Mouse (Mus musculus) neural tube, embryonic 11.5 days (tissue): Measurements from ENCODE around the gene Robo3. TPM values are rescaled to one million over a fixed set of nuclear protein-coding genes. Genes with fewer than 3 reads are reported as not detected.

Source experiments
- ATAC-seq: fragments of 200-750 bp; cut with Nextera tagmentation; 2 replicates; pipeline ENCODE4 v1.8.0; 2017; ENCODE audit warnings: moderate number of reproducible peaks, mild to moderate bottlenecking, moderate TSS enrichment, moderate library complexity; ENCODE audit not compliant: insufficient read depth, low FRiP score, low TSS enrichment
- DNase-seq: peaks from one replicate; pipeline ENCODE4 v3.0.0-alpha.2; 2015; ENCODE audit warnings: low spot score
- H3K27ac ChIP-seq: fragments of 300-500 bp; sonication (generic); 2 replicates; pipeline ENCODE4 v1.5.1; 2014; ENCODE audit warnings: low read depth, mild to moderate bottlenecking, low read length
- H3K27me3 ChIP-seq: fragments of 300-500 bp; sonication (generic); 2 replicates; pipeline ENCODE4 v1.6.1; 2014; ENCODE audit warnings: mild to moderate bottlenecking, low read length, mixed read lengths; ENCODE audit not compliant: control insufficient read depth, insufficient read depth
- H3K36me3 ChIP-seq: fragments of 300-500 bp; sonication (generic); 2 replicates; pipeline ENCODE4 v1.6.1; 2014; ENCODE audit warnings: mild to moderate bottlenecking, low read length, moderate library complexity, mixed read lengths; ENCODE audit not compliant: control insufficient read depth, insufficient read depth
- H3K4me1 ChIP-seq: fragments of 300-500 bp; sonication (generic); 2 replicates; pipeline ENCODE4 v1.6.1; 2014; ENCODE audit warnings: low read length, mixed read lengths; ENCODE audit not compliant: control insufficient read depth, insufficient read depth
- H3K4me2 ChIP-seq: fragments of 300-500 bp; sonication (generic); 2 replicates; pipeline ENCODE4 v1.6.1; 2014; ENCODE audit warnings: low read depth, mild to moderate bottlenecking, moderate library complexity
- H3K4me3 ChIP-seq: fragments of 300-500 bp; sonication (generic); 2 replicates; pipeline ENCODE4 v1.5.1; 2014; ENCODE audit warnings: low read depth, low read length
- H3K9ac ChIP-seq: fragments of 300-500 bp; sonication (generic); 2 replicates; pipeline ENCODE4 v1.6.1; 2014; ENCODE audit warnings: mild to moderate bottlenecking, low read length
- H3K9me3 ChIP-seq: fragments of 300-500 bp; sonication (generic); 2 replicates; pipeline ENCODE4 v1.6.1; 2016; ENCODE audit warnings: low read length; ENCODE audit not compliant: control insufficient read depth
- WGBS: fragments of 180-500 bp; shearing (Covaris S2); extraction: QIAGEN DNeasy Blood & Tissue Kit; methylation state at CpG from one replicate; pipeline ENCODE4 v1.1.7; 2014; 5-methylcytosine and 5-hydroxymethylcytosine counted together
- polyA plus RNA-seq: library from polyadenylated mRNA; unstranded; fragments of >200 nt; fragmentation: Nextera tagmentation; extraction: Ambion mirVana; gene quantifications from 2 replicates; pipeline ENCODE4 v1.2.1, GENCODE M21; 2014

Robo3 gene
- polyA plus RNA-seq, result 85.4 and 89.9 TPM in 2 replicates

DNA sequence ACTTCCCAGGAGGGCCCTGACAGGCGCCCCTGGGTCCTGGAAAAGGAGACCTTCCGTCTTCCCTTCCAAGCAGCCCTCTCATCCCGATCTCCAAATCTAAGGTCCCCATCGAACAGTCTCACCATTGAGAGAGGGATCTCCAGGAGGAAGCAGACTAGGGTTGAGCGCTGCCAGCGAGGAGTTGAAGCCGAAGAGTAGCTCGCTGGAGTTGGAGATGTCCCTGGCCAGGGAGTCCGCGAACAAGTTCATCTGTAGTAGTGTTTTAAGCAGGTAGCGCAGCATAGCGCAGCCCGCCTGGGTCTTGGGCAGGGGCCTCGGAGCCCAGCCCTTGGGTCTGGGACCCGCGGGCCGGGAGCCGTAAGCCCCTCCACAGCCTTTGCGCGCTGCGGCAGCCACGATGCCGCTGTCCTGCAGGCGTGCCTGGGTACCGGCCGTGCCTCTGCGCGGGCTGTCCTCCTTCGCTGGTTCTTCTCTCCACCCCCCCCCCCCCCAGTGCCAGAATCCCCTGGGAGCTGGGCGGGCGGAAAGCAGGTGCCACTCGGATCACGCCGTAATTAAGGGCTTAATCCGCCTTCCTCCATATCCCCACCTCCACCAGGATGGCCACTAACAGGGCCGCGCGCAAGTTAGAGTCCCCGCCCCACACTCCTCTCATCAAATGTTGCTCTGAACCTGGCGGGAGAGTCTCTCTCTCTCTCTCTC is at the start of gene Robo3:
Gene Robo3 (minus strand): TSS at position 527 of the 702 bp plus-strand sequence.
- H3K27ac ChIP-seq, result 0 out of 2 replicates have a peak within 1 kb of the TSS, but pooled peaks have one; percentile 21
- peak within 1 kb of the TSS; percentile 43 for H3K9ac ChIP-seq
- H3K4me1 ChIP-seq, result no peaks in the 10 kb centered on the region
- H3K27me3 ChIP-seq, result peaks cover 76% of the 10 kb centered on the region
- peak within 1 kb of the TSS; percentile 34 for H3K4me2 ChIP-seq
- under 1% methylated on average over 38 of the region's 40 CpGs for WGBS
- ATAC-seq (peak; percentile 18; the same call in 1 of the 2 replicates), DNase-seq (peak; percentile 49)
- H3K4me3 ChIP-seq, result peak within 1 kb of the TSS; percentile 34
- H3K9me3 ChIP-seq, result no peaks in the 10 kb centered on the region
- no peaks in the 10 kb centered on the region for H3K36me3 ChIP-seq

DNA sequence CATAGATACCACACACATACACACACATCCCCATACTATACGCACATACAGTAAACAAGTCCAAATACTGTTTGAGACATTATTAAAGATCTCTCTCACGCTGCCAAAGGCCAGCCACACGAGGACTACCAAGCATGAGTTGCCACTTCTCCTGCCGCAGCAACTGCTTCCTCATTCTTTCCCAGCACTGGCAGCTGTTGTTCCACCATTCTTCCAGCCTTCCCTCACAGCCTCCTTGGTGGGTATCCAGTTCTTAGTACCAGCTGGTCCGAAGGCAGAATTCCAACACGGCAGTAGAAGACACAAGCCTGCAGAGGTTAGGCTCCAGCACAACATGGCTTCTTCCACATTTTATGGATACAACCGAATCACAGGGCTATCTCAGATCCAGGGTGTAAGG is 41.9 kb upstream of the Robo3 start:
- Histone ChIP-seq H3K36me3 (no peaks in the 10 kb centered on the region), H3K4me3 (no peak overlapping the region), H3K27ac (no peak overlapping the region), H3K4me1 (no peaks in the 10 kb centered on the region), H3K9ac (no peak overlapping the region), H3K27me3 (no peaks in the 10 kb centered on the region), H3K4me2 (no peak overlapping the region), H3K9me3 (no peaks in the 10 kb centered on the region)
- WGBS, result 87% methylated on average over 7 of the region's 7 CpGs
- ATAC-seq, result no peak
- no peak for DNase-seq

- WGBS, result 78% methylated on average over 3 of the region's 3 CpGs
- Histone ChIP-seq H3K27ac (no peak overlapping the region), H3K4me1 (no peaks in the 10 kb centered on the region), H3K27me3 (no peaks in the 10 kb centered on the region), H3K4me2 (no peak overlapping the region), H3K9me3 (no peaks in the 10 kb centered on the region), H3K36me3 (no peaks in the 10 kb centered on the region), H3K4me3 (no peak overlapping the region), H3K9ac (no peak overlapping the region)
- no peak for DNase-seq
- ATAC-seq, result no peak
Measured at GRCm38 (mm10) chr9:37473611-37474125, 40.6 kb upstream of the Robo3 start.

DNA sequence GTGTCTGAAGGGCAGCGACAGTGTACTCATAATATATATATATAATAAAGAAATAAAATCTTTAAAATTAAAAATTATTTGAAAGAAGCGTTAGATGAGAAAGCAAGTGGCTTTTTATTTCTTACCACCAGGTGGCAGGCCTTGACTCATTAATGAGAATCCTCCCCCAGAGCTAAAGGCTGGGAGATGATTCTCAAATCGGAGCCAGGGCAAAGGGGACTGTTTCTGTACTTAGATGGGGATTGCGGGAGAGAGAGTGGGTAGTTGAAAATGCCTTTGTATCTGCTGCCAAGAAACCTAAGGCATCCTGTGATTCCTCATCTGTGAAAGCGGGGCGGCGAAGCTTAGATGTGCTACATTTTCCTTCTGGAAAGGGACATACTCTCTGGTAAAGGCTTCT is 29.7 kb upstream of the Robo3 start:
- Histone ChIP-seq H3K27ac (no peak overlapping the region), H3K9me3 (no peaks in the 10 kb centered on the region), H3K27me3 (peaks cover 49% of the 10 kb centered on the region), H3K4me2 (no peak overlapping the region), H3K9ac (no peak overlapping the region), H3K4me3 (no peak overlapping the region), H3K36me3 (no peaks in the 10 kb centered on the region), H3K4me1 (no peaks in the 10 kb centered on the region; the same call in 1 of the 2 replicates)
- WGBS, result 14% methylated on average over 7 of the region's 7 CpGs
- DNase-seq (peak; percentile 55), ATAC-seq (no peak)

DNA sequence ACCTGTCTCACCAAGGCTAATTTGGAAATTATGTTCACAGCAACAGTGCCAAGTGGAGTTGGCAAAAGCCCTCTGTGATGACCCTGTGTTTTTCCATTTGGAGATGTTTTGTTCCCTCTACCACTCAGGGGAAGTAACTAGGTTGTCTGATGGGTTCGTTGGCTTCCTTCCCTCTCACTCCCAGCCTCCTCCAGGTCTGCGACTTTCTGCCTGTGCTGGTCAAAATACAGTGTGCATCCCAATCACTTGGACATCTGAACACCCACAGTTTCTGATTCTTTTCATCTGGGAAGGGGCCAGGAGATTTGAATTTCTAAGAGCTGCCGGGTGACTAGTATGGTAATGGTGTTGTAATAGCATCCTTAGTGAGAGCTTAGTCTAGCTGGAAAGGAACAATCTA is 28.5 kb upstream of the Robo3 start:
- Histone ChIP-seq H3K4me1 (peaks cover 1% of the 10 kb centered on the region), H3K36me3 (no peaks in the 10 kb centered on the region), H3K9ac (no peak overlapping the region), H3K27ac (no peak overlapping the region), H3K27me3 (peaks cover 59% of the 10 kb centered on the region), H3K9me3 (no peaks in the 10 kb centered on the region), H3K4me3 (no peak overlapping the region), H3K4me2 (no peak overlapping the region)
- WGBS, result 9% methylated on average over 3 of the region's 3 CpGs
- no peak for DNase-seq
- ATAC-seq, result no peak

GRCm38 (mm10) chr9:37460961-37461340 is 27.9 kb upstream of the Robo3 start:
- 9% methylated on average over 5 of the region's 5 CpGs for WGBS
- H3K4me2 ChIP-seq, result peak overlapping the region; percentile 60
- no peak overlapping the region for H3K9ac ChIP-seq
- DNase-seq (no peak), ATAC-seq (no peak)
- peaks cover 65% of the 10 kb centered on the region for H3K27me3 ChIP-seq
- peaks cover 7% of the 10 kb centered on the region for H3K4me1 ChIP-seq
- H3K4me3 ChIP-seq, result peak overlapping the region; percentile 47
- no peaks in the 10 kb centered on the region for H3K9me3 ChIP-seq
- H3K36me3 ChIP-seq, result no peaks in the 10 kb centered on the region
- no peak overlapping the region for H3K27ac ChIP-seq

DNA sequence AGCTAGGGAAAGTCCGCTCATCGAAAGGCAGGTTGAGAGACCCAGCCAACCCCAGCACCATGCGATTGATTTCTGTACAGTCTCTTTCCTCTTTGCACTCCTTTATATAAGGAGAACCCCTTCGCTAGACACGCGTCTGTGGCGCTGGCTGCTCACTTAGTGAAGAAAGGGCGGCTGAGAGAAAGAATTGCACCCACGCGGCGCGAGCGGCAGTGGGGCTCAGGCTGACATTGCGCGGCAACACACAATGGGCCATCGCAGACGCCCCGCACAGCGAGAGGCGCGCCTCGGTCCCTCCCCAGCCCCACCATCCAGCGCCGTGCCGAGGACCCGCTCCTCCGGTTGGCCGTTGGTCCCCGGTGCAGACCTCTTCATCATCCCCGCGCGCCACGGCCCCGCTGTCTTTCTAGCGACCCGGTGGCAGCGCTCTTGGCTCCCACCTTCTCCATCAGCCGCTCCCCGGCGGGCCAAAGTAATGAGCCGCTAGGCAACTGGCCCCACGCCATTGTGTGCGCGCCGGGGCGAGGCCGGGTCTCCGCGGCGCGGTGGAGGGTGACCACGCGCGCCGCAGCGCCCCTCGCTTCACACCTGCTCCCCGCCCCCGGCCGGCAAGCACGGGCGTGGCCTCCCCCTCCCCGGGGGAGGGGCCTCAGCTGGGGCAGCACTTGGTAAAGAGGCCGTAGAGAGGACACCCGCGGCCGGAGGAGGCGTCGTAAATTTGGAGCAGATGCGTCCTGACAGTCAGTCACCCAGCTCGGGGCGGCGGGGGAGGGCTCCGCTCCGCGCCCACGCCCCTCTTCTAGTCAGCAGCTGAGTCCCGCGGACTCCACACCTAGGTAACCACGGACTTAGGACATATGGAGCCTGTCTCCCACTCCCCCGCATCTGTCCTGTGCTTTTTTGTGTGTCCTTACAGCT is 27.3 kb upstream of the Robo3 start:
- peaks cover 72% of the 10 kb centered on the region for H3K27me3 ChIP-seq
- WGBS, result under 1% methylated on average over 80 of the region's 81 CpGs
- H3K4me1 ChIP-seq, result peaks cover 8% of the 10 kb centered on the region
- ATAC-seq, result peak; percentile 74
- H3K4me3 ChIP-seq, result peak overlapping the region; percentile 47
- H3K4me2 ChIP-seq, result peak overlapping the region; percentile 60
- H3K9ac ChIP-seq, result peak overlapping the region; percentile 62
- DNase-seq, result peak; percentile 82
- peak overlapping the region; percentile 84 for H3K27ac ChIP-seq
- no peaks in the 10 kb centered on the region for H3K9me3 ChIP-seq
- no peaks in the 10 kb centered on the region for H3K36me3 ChIP-seq

DNA sequence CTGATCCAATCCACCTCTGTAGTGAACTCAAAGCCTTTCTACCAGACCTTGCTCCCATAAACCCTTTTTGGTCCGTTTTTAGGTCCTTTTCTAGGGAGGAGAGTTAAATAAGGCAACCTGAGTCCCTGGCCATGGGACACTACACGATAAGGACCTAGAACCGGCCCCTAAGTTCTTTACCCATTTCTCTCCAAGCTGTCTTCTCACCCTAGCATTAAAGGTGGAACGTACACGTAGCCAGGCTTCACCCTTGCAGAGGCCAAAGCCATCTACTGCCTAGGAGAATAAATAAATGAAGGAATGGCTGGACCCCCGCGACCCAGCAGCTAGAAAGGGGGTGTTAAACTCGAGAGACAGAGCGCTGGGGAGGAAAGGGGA is 26.6 kb upstream of the Robo3 start:
- Histone ChIP-seq H3K9me3 (no peaks in the 10 kb centered on the region), H3K27me3 (peaks cover 78% of the 10 kb centered on the region), H3K4me3 (peak overlapping the region; percentile 47), H3K27ac (peak overlapping the region; percentile 84), H3K9ac (peak overlapping the region; percentile 62), H3K4me1 (peaks cover 12% of the 10 kb centered on the region), H3K4me2 (peak overlapping the region; percentile 60), H3K36me3 (no peaks in the 10 kb centered on the region)
- DNase-seq (no peak), ATAC-seq (no peak)
- WGBS, result under 1% methylated on average over 9 of the region's 9 CpGs
